Comparison of ENCODE assay signal across 8 mouse cellular contexts in the genomic region with DNA sequence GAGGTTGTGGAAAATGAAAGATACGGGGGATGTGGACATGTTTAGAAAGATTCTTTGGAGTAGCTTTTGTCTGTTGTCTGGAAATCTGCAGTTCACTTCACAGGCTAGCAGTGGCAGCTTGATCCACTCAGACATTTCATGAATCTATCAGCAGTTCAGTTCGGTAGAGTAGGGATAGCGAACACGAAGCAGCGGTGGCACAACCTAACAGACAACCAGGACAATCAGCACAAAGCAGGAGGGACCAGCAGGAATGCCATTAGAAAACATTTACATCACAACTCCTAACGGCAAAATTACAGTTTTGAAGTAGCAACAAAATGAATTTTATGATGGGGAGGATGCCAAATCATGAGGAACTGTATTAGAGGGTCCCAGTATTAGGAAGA. TPM values are rescaled to one million over a fixed set of nuclear protein-coding genes. Genes with fewer than 3 reads are reported as not detected.
DNase-seq lines count a peak whose midpoint lies in the region; ATAC-seq and TF ChIP-seq lines count a peak whose summit lies in the region.

No protein-coding gene starts in this region.

- H3K27me3 ChIP-seq in embryonic facial prominence, embryonic 12.5 days: no peaks in the 10 kb centered on the region
- H3K27me3 ChIP-seq in intestine, embryonic 16.5 days (replicated peaks; ENCODE audit: control insufficient read depth, insufficient read depth, low read length): no peaks in the 10 kb centered on the region
- no peaks in the 10 kb centered on the region for H3K27me3 ChIP-seq in neural tube, embryonic 14.5 days (ENCODE audit: control insufficient read depth, insufficient read depth, low read length)

- no peak for DNase-seq in left cerebral cortex, adult 2 months (ENCODE audit: extremely low spot score in 1 of 2, low spot score in 2 of 2)
- DNase-seq in left cerebral cortex, postnatal 4 days: no peak
- DNase-seq in adipocyte (ENCODE audit: low spot score): no peak
- DNase-seq in gastrocnemius, postnatal 4 days (ENCODE audit: low spot score in 2 of 2): no peak
- DNase-seq in spleen, postnatal 36 days (ENCODE audit: low spot score in 2 of 2): no peak

- ATAC-seq in embryonic facial prominence, embryonic 12.5 days (ENCODE audit: insufficient number of reproducible peaks, insufficient read depth, low FRiP score, low TSS enrichment): no peak
- ATAC-seq in intestine, embryonic 16.5 days: no peak
- ATAC-seq in neural tube, embryonic 14.5 days (ENCODE audit: low read depth): peak; percentile 16

- intact Hi-C loops in left cerebral cortex, adult 2 months (cut with DNase I): no loop called here
- intact Hi-C loops in left cerebral cortex, postnatal 4 days (cut with DNase I): no loop called here

- no peak overlapping the region for H3K9ac ChIP-seq in embryonic facial prominence, embryonic 12.5 days
- peak overlapping the region; percentile 86 for H3K9ac ChIP-seq in intestine, embryonic 16.5 days (ENCODE audit: low read depth, low read length)
- H3K9ac ChIP-seq in neural tube, embryonic 14.5 days (replicated peaks; ENCODE audit: low read depth, low read length): peak overlapping the region; percentile 66; the same call in 1 of the 2 replicates

- TF ChIP-seq CTCF in left cerebral cortex, adult 2 months (IDR thresholded peaks at IDR 0.05): no peak

- H3K27ac ChIP-seq in left cerebral cortex, adult 2 months: peak overlapping the region; percentile 90
- H3K27ac ChIP-seq in embryonic facial prominence, embryonic 12.5 days: peak overlapping the region; percentile 89
- H3K27ac ChIP-seq in intestine, embryonic 16.5 days (ENCODE audit: low read length): peak overlapping the region; percentile 96
- peak overlapping the region; percentile 82 for H3K27ac ChIP-seq in neural tube, embryonic 14.5 days (ENCODE audit: low read depth, low read length)

- peak overlapping the region; percentile 82 for H3K4me2 ChIP-seq in embryonic facial prominence, embryonic 12.5 days (replicated peaks)
- H3K4me2 ChIP-seq in intestine, embryonic 16.5 days (ENCODE audit: low read depth, low read length): peak overlapping the region; percentile 75
- peak overlapping the region; percentile 84 for H3K4me2 ChIP-seq in neural tube, embryonic 14.5 days (ENCODE audit: low read depth, low read length)

- peak overlapping the region; percentile 59 for H3K4me3 ChIP-seq in left cerebral cortex, adult 2 months
- H3K4me3 ChIP-seq in embryonic facial prominence, embryonic 12.5 days: peak overlapping the region; percentile 72
- H3K4me3 ChIP-seq in intestine, embryonic 16.5 days (ENCODE audit: low read length): peak overlapping the region; percentile 83
- H3K4me3 ChIP-seq in neural tube, embryonic 14.5 days (ENCODE audit: low read depth, low read length): peak overlapping the region; percentile 88

- peaks cover 29% of the 10 kb centered on the region for H3K36me3 ChIP-seq in embryonic facial prominence, embryonic 12.5 days
- H3K36me3 ChIP-seq in intestine, embryonic 16.5 days (ENCODE audit: control insufficient read depth, insufficient read depth, low read length): peaks cover 2% of the 10 kb centered on the region
- peaks cover 18% of the 10 kb centered on the region for H3K36me3 ChIP-seq in neural tube, embryonic 14.5 days (ENCODE audit: control insufficient read depth, insufficient read depth, low read length)

- peaks cover 9% of the 10 kb centered on the region for H3K4me1 ChIP-seq in embryonic facial prominence, embryonic 12.5 days
- H3K4me1 ChIP-seq in intestine, embryonic 16.5 days (ENCODE audit: control insufficient read depth, insufficient read depth, low read length): peaks cover 10% of the 10 kb centered on the region; the same call in 1 of the 2 replicates
- H3K4me1 ChIP-seq in neural tube, embryonic 14.5 days (ENCODE audit: control insufficient read depth, insufficient read depth, low read length): peaks cover 15% of the 10 kb centered on the region; the same call in 1 of the 2 replicates

- WGBS in embryonic facial prominence, embryonic 12.5 days: 64% methylated on average over 6 of the region's 6 CpGs
- 68% methylated on average over 6 of the region's 6 CpGs for WGBS in intestine, embryonic 16.5 days
- 57% methylated on average over 6 of the region's 6 CpGs for WGBS in neural tube, embryonic 14.5 days

- no peaks in the 10 kb centered on the region for H3K9me3 ChIP-seq in embryonic facial prominence, embryonic 12.5 days
- H3K9me3 ChIP-seq in intestine, embryonic 16.5 days (ENCODE audit: control insufficient read depth, low read length): no peaks in the 10 kb centered on the region
- no peaks in the 10 kb centered on the region for H3K9me3 ChIP-seq in neural tube, embryonic 14.5 days (ENCODE audit: control insufficient read depth, low read length)

RNA-seq across cellular contexts. Expression of a gene that starts 0.5 kb away (rescaled TPM):
- 100 to 1,000 TPM; 172 to 173 TPM for total RNA-seq in left cerebral cortex, adult 2 months (2021)
- total RNA-seq in left cerebral cortex, postnatal 4 days (2021): 100 to 1,000 TPM; 109 to 115 TPM
- polyA plus RNA-seq in embryonic facial prominence, embryonic 12.5 days (2016; fragmentation: Nextera tagmentation; extraction: Ambion mirVana): 54.6 and 58.5 TPM in 2 replicates
- polyA plus RNA-seq in intestine, embryonic 16.5 days (2015; fragmentation: Nextera tagmentation; extraction: Ambion mirVana): 44.0 and 45.4 TPM in 2 replicates
- polyA plus RNA-seq in neural tube, embryonic 14.5 days (2014; fragmentation: Nextera tagmentation; extraction: Ambion mirVana): 66.3 and 67.2 TPM in 2 replicates
- total RNA-seq in gastrocnemius, postnatal 4 days (2021): 10 to 100 TPM; 29.6 to 31.6 TPM

RNA-seq across cellular contexts. Expression of a gene that starts 9.5 kb away (rescaled TPM):
- 1 to 10 TPM; 5.6 to 7.2 TPM for total RNA-seq in left cerebral cortex, adult 2 months (2021)
- total RNA-seq in left cerebral cortex, postnatal 4 days (2021): 1 to 10 TPM; 1.4 to 1.7 TPM
- 2.7 and 3.0 TPM in 2 replicates for polyA plus RNA-seq in embryonic facial prominence, embryonic 12.5 days (2016; fragmentation: Nextera tagmentation; extraction: Ambion mirVana)
- 3.1 and 3.3 TPM in 2 replicates for polyA plus RNA-seq in intestine, embryonic 16.5 days (2015; fragmentation: Nextera tagmentation; extraction: Ambion mirVana)
- 1.1 and 1.7 TPM in 2 replicates for polyA plus RNA-seq in neural tube, embryonic 14.5 days (2014; fragmentation: Nextera tagmentation; extraction: Ambion mirVana)
- total RNA-seq in gastrocnemius, postnatal 4 days (2021): 1 to 10 TPM; 4.4 to 4.9 TPM

RNA-seq across cellular contexts. Expression of a gene that starts 9.7 kb away (rescaled TPM):
- total RNA-seq in left cerebral cortex, adult 2 months (2021): 10 to 100 TPM; 11.0 to 13.7 TPM
- 10 to 100 TPM in 1 of 2 experiments, 1 to 10 TPM in 1; 9.4 to 11.6 TPM for total RNA-seq in left cerebral cortex, postnatal 4 days (2021)
- polyA plus RNA-seq in embryonic facial prominence, embryonic 12.5 days (2016; fragmentation: Nextera tagmentation; extraction: Ambion mirVana): 29.0 and 29.7 TPM in 2 replicates
- polyA plus RNA-seq in intestine, embryonic 16.5 days (2015; fragmentation: Nextera tagmentation; extraction: Ambion mirVana): 22.6 and 23.5 TPM in 2 replicates
- polyA plus RNA-seq in neural tube, embryonic 14.5 days (2014; fragmentation: Nextera tagmentation; extraction: Ambion mirVana): 6.2 and 8.7 TPM in 2 replicates
- 10 to 100 TPM; 24.3 to 26.7 TPM for total RNA-seq in gastrocnemius, postnatal 4 days (2021)

RNA-seq across cellular contexts. Expression of a gene that starts 21.8 kb away (rescaled TPM):
- 100 to 1,000 TPM in 1 of 2 experiments, 10 to 100 TPM in 1; 96.4 to 104 TPM for total RNA-seq in left cerebral cortex, adult 2 months (2021)
- 100 to 1,000 TPM; 102 to 110 TPM for total RNA-seq in left cerebral cortex, postnatal 4 days (2021)
- 112 and 119 TPM in 2 replicates for polyA plus RNA-seq in embryonic facial prominence, embryonic 12.5 days (2016; fragmentation: Nextera tagmentation; extraction: Ambion mirVana)
- polyA plus RNA-seq in intestine, embryonic 16.5 days (2015; fragmentation: Nextera tagmentation; extraction: Ambion mirVana): 95.7 and 100 TPM in 2 replicates
- 69.9 and 92.2 TPM in 2 replicates for polyA plus RNA-seq in neural tube, embryonic 14.5 days (2014; fragmentation: Nextera tagmentation; extraction: Ambion mirVana)
- 10 to 100 TPM; 74.2 to 77.0 TPM for total RNA-seq in gastrocnemius, postnatal 4 days (2021)

RNA-seq across cellular contexts. Expression of a gene that starts 22.0 kb away (rescaled TPM):
- total RNA-seq in left cerebral cortex, adult 2 months (2021): 10 to 100 TPM; 55.5 to 55.6 TPM
- total RNA-seq in left cerebral cortex, postnatal 4 days (2021): 10 to 100 TPM; 75.4 to 79.6 TPM
- polyA plus RNA-seq in embryonic facial prominence, embryonic 12.5 days (2016; fragmentation: Nextera tagmentation; extraction: Ambion mirVana): 202 and 211 TPM in 2 replicates
- polyA plus RNA-seq in intestine, embryonic 16.5 days (2015; fragmentation: Nextera tagmentation; extraction: Ambion mirVana): 119 and 130 TPM in 2 replicates
- polyA plus RNA-seq in neural tube, embryonic 14.5 days (2014; fragmentation: Nextera tagmentation; extraction: Ambion mirVana): 29.1 and 33.7 TPM in 2 replicates
- 10 to 100 TPM; 61.1 to 69.8 TPM for total RNA-seq in gastrocnemius, postnatal 4 days (2021)
